Mouse (Mus musculus) heart, embryonic 10.5 days (tissue): ENCODE measurements at regions not wholly inside any gene's neighbourhood (a gene's known extent, or its start where the extent isn't known, plus 50 kb on each side); places are given as distances from the start of the nearest gene placed in this dataset.

Experiments used
- DNase-seq: peaks from one replicate; pipeline ENCODE4 v3.0.0-alpha.2; 2017; ENCODE audit warnings: low spot score
- H3K27ac ChIP-seq: fragments of 300-500 bp; sonication (generic); 2 replicates; pipeline ENCODE4 v1.5.1; 2016; ENCODE audit warnings: mild to moderate bottlenecking
- H3K27me3 ChIP-seq: fragments of 300-500 bp; sonication (generic); 2 replicates; pipeline ENCODE4 v1.6.1; 2016; ENCODE audit warnings: mild to moderate bottlenecking; ENCODE audit not compliant: poor library complexity, insufficient read depth, severe bottlenecking
- H3K36me3 ChIP-seq: fragments of 300-500 bp; sonication (generic); 2 replicates; pipeline ENCODE4 v1.6.1; 2016; ENCODE audit warnings: mild to moderate bottlenecking, moderate library complexity
- H3K4me1 ChIP-seq: fragments of 300-500 bp; sonication (generic); 2 replicates; pipeline ENCODE4 v1.6.1; 2016; ENCODE audit warnings: mild to moderate bottlenecking
- H3K4me3 ChIP-seq: fragments of 300-500 bp; sonication (generic); 2 replicates; pipeline ENCODE4 v1.5.1; 2016; ENCODE audit warnings: mild to moderate bottlenecking, moderate library complexity
- H3K9me3 ChIP-seq: fragments of 300-500 bp; sonication (generic); 2 replicates; pipeline ENCODE4 v1.6.1; 2016; ENCODE audit warnings: mild to moderate bottlenecking, moderate library complexity
- WGBS: fragments of 180-500 bp; shearing (Covaris S2); methylation state at CpG from one replicate; pipeline ENCODE4 v1.1.7; 2016; 5-methylcytosine and 5-hydroxymethylcytosine counted together

GRCm38 (mm10) chr4:83915871-83916270, 390.5 kb downstream of the Ccdc171 start:
- Histone ChIP-seq H3K9me3 (no peaks in the 10 kb centered on the region), H3K27ac (no peak overlapping the region), H3K4me1 (peaks cover 9% of the 10 kb centered on the region; the same call in 1 of the 2 replicates), H3K27me3 (no peaks in the 10 kb centered on the region), H3K4me3 (no peak overlapping the region), H3K36me3 (no peaks in the 10 kb centered on the region)
- DNase-seq, result no peak
- WGBS, result 64% methylated on average over 4 of the region's 4 CpGs

- Histone ChIP-seq H3K4me3 (no peak overlapping the region), H3K36me3 (no peaks in the 10 kb centered on the region), H3K9me3 (no peaks in the 10 kb centered on the region), H3K27ac (no peak overlapping the region), H3K4me1 (peaks cover 9% of the 10 kb centered on the region; the same call in 1 of the 2 replicates), H3K27me3 (no peaks in the 10 kb centered on the region)
- 72% methylated on average over 4 of the region's 4 CpGs for WGBS
- DNase-seq, result no peak
Measured at GRCm38 (mm10) chr4:83917009-83917408, 391.7 kb downstream of the Ccdc171 start.

- WGBS, result 74% methylated on average over 3 of the region's 3 CpGs
Measured at GRCm38 (mm10) chr4:83918093-83918492, 392.7 kb downstream of the Ccdc171 start.

GRCm38 (mm10) chr4:83919041-83919440, 393.7 kb downstream of the Ccdc171 start:
- Histone ChIP-seq H3K4me3 (no peak overlapping the region), H3K4me1 (peaks cover 9% of the 10 kb centered on the region; the same call in 1 of the 2 replicates), H3K27me3 (no peaks in the 10 kb centered on the region), H3K27ac (no peak overlapping the region), H3K36me3 (no peaks in the 10 kb centered on the region), H3K9me3 (no peaks in the 10 kb centered on the region)
- no peak for DNase-seq
- 31% methylated on average over 1 of the region's 1 CpGs for WGBS

More at GRCm38 (mm10) chr4:83918093-83918492, 392.7 kb downstream of the Ccdc171 start:
- no peak overlapping the region for H3K4me3 ChIP-seq
- no peak overlapping the region for H3K27ac ChIP-seq
- no peak for DNase-seq
- no peaks in the 10 kb centered on the region for H3K27me3 ChIP-seq
- no peaks in the 10 kb centered on the region for H3K36me3 ChIP-seq
- H3K4me1 ChIP-seq, result peaks cover 9% of the 10 kb centered on the region; the same call in 1 of the 2 replicates
- no peaks in the 10 kb centered on the region for H3K9me3 ChIP-seq

GRCm38 (mm10) chr4:83925118-83925842, 399.9 kb downstream of the Ccdc171 start:
- Histone ChIP-seq H3K4me1 (0 out of 2 replicates have a peak, but pooled peaks cover 9% of the 10 kb centered on the region), H3K27ac (no peak overlapping the region), H3K36me3 (no peaks in the 10 kb centered on the region), H3K4me3 (no peak overlapping the region), H3K9me3 (no peaks in the 10 kb centered on the region), H3K27me3 (no peaks in the 10 kb centered on the region)
- DNase-seq, result peak; percentile 43
- 59% methylated on average over 8 of the region's 8 CpGs for WGBS

- no peaks in the 10 kb centered on the region for H3K9me3 ChIP-seq
- 0 out of 2 replicates have a peak, but pooled peaks cover 9% of the 10 kb centered on the region for H3K4me1 ChIP-seq
- H3K27ac ChIP-seq, result no peak overlapping the region
- no peak overlapping the region for H3K4me3 ChIP-seq
- peak; percentile 47 for DNase-seq
- H3K36me3 ChIP-seq, result no peaks in the 10 kb centered on the region
- 52% methylated on average over 11 of the region's 11 CpGs for WGBS
- no peaks in the 10 kb centered on the region for H3K27me3 ChIP-seq
Measured at GRCm38 (mm10) chr4:83926195-83926731, 400.9 kb downstream of the Ccdc171 start.

GRCm38 (mm10) chr4:83931897-83932654, 406.7 kb downstream of the Ccdc171 start:
- no peak overlapping the region for H3K4me3 ChIP-seq
- H3K27ac ChIP-seq, result no peak overlapping the region
- H3K36me3 ChIP-seq, result no peaks in the 10 kb centered on the region
- DNase-seq, result peak; percentile 48
- no peaks in the 10 kb centered on the region for H3K4me1 ChIP-seq
- no peaks in the 10 kb centered on the region; the same call in 1 of the 2 replicates for H3K27me3 ChIP-seq
- no peaks in the 10 kb centered on the region for H3K9me3 ChIP-seq
- WGBS, result 74% methylated on average over 8 of the region's 8 CpGs

GRCm38 (mm10) chr4:83941693-83942092, 416.3 kb downstream of the Ccdc171 start:
- no peak for DNase-seq
- Histone ChIP-seq H3K9me3 (no peaks in the 10 kb centered on the region), H3K27me3 (0 out of 2 replicates have a peak, but pooled peaks cover 9% of the 10 kb centered on the region), H3K27ac (no peak overlapping the region), H3K36me3 (no peaks in the 10 kb centered on the region), H3K4me3 (no peak overlapping the region), H3K4me1 (peaks cover 3% of the 10 kb centered on the region; the same call in 1 of the 2 replicates)
- 80% methylated on average over 9 of the region's 9 CpGs for WGBS

- WGBS, result 82% methylated on average over 2 of the region's 2 CpGs
- H3K4me3 ChIP-seq, result no peak overlapping the region
- DNase-seq, result no peak
- peaks cover 4% of the 10 kb centered on the region; the same call in 1 of the 2 replicates for H3K4me1 ChIP-seq
- H3K36me3 ChIP-seq, result no peaks in the 10 kb centered on the region
- no peaks in the 10 kb centered on the region for H3K27me3 ChIP-seq
- H3K9me3 ChIP-seq, result no peaks in the 10 kb centered on the region
- no peak overlapping the region for H3K27ac ChIP-seq
Measured at GRCm38 (mm10) chr4:83949612-83950011, 424.3 kb downstream of the Ccdc171 start.

GRCm38 (mm10) chr4:83950809-83951409, 425.6 kb downstream of the Ccdc171 start:
- 81% methylated on average over 10 of the region's 10 CpGs for WGBS
- peaks cover 4% of the 10 kb centered on the region; the same call in 1 of the 2 replicates for H3K4me1 ChIP-seq
- DNase-seq, result no peak

GRCm38 (mm10) chr4:83956252-83956904, 431.0 kb downstream of the Ccdc171 start:
- H3K27ac ChIP-seq, result no peak overlapping the region
- 91% methylated on average over 12 of the region's 12 CpGs for WGBS
- H3K4me3 ChIP-seq, result no peak overlapping the region
- H3K27me3 ChIP-seq, result no peaks in the 10 kb centered on the region
- DNase-seq, result no peak
- no peaks in the 10 kb centered on the region for H3K36me3 ChIP-seq
- peaks cover 3% of the 10 kb centered on the region; the same call in 1 of the 2 replicates for H3K4me1 ChIP-seq
- no peaks in the 10 kb centered on the region for H3K9me3 ChIP-seq

More at GRCm38 (mm10) chr4:83950809-83951409, 425.6 kb downstream of the Ccdc171 start:
- H3K27ac ChIP-seq, result peak overlapping the region; percentile 33; the same call in 1 of the 2 replicates
- H3K4me3 ChIP-seq, result no peak overlapping the region
- H3K36me3 ChIP-seq, result no peaks in the 10 kb centered on the region
- H3K9me3 ChIP-seq, result no peaks in the 10 kb centered on the region
- no peaks in the 10 kb centered on the region for H3K27me3 ChIP-seq

GRCm38 (mm10) chr4:83957217-83957692, 431.9 kb downstream of the Ccdc171 start:
- Histone ChIP-seq H3K36me3 (no peaks in the 10 kb centered on the region), H3K9me3 (no peaks in the 10 kb centered on the region), H3K4me1 (no peaks in the 10 kb centered on the region), H3K27ac (no peak overlapping the region), H3K27me3 (no peaks in the 10 kb centered on the region), H3K4me3 (no peak overlapping the region)
- 74% methylated on average over 5 of the region's 5 CpGs for WGBS
- no peak for DNase-seq
